Mouse (Mus musculus) c-Kit-positive CD71-negative TER-119-negative erythroid progenitor cells, embryonic 14.5 days (primary cell): ENCODE results near the gene Foxp1.

Experiments
- DNase-seq: peaks from one replicate; pipeline ENCODE4 v3.0.0-alpha.2; 2013; ENCODE audit warnings: low read depth

The Foxp1 gene

GRCm38 (mm10) chr6:99522359-99523108 lies at the start of gene Foxp1:
TSS of gene Foxp1 (minus strand) at chr6:99522721.
- DNase-seq: no peak

- no peak for DNase-seq
These were observed 49.5 kb upstream of the Foxp1 start for GRCm38 (mm10) chr6:99572071-99572470.

GRCm38 (mm10) chr6:99566921-99567320 lies 44.4 kb upstream of the Foxp1 start:
- no peak for DNase-seq

GRCm38 (mm10) chr6:99564766-99565165 lies 42.2 kb upstream of the Foxp1 start:
- no peak for DNase-seq

GRCm38 (mm10) chr6:99556950-99557349 lies 34.4 kb upstream of the Foxp1 start:
- DNase-seq: no peak

- no peak for DNase-seq
These were observed 30.3 kb upstream of the Foxp1 start for GRCm38 (mm10) chr6:99552816-99553215.

- DNase-seq: no peak
These were observed 23.9 kb upstream of the Foxp1 start for GRCm38 (mm10) chr6:99546416-99546815.

- no peak for DNase-seq
These were observed 22.9 kb upstream of the Foxp1 start for GRCm38 (mm10) chr6:99545437-99545836.

GRCm38 (mm10) chr6:99541105-99541504 lies 18.6 kb upstream of the Foxp1 start:
- DNase-seq: no peak

GRCm38 (mm10) chr6:99540653-99541052 lies 18.1 kb upstream of the Foxp1 start:
- no peak for DNase-seq

- DNase-seq: no peak
These were observed 17.6 kb upstream of the Foxp1 start for GRCm38 (mm10) chr6:99540146-99540545.

GRCm38 (mm10) chr6:99538194-99538941 lies 15.8 kb upstream of the Foxp1 start:
- DNase-seq: no peak

- no peak for DNase-seq
These were observed 11.8 kb upstream of the Foxp1 start for GRCm38 (mm10) chr6:99534211-99534745.

- DNase-seq: no peak
These were observed 9.9 kb upstream of the Foxp1 start for GRCm38 (mm10) chr6:99532458-99532857.

GRCm38 (mm10) chr6:99528972-99529371 lies 6.5 kb upstream of the Foxp1 start:
- DNase-seq: no peak

GRCm38 (mm10) chr6:99527457-99528105 lies 5.1 kb upstream of the Foxp1 start:
- no peak for DNase-seq

- no peak for DNase-seq
These were observed 2.8 kb upstream of the Foxp1 start for GRCm38 (mm10) chr6:99525351-99525750.

GRCm38 (mm10) chr6:99523679-99524370 lies 1.3 kb upstream of the Foxp1 start:
- no peak for DNase-seq

- DNase-seq: no peak
These were observed 650 bp upstream of the Foxp1 start for GRCm38 (mm10) chr6:99523109-99523632.

GRCm38 (mm10) chr6:99521641-99522358 lies 721 bp downstream of the Foxp1 start:
- DNase-seq: no peak

- no peak for DNase-seq
These were observed 1.4 kb downstream of the Foxp1 start for GRCm38 (mm10) chr6:99521038-99521640.
